Mouse (Mus musculus) heart, embryonic 10.5 days (tissue): ENCODE measurements around the gene St6gal1. TPM values are rescaled to one million over a fixed set of nuclear protein-coding genes. Genes with fewer than 3 reads are reported as not detected.
A peak's percentile ranks its signal among the peaks of the same experiment; 100 is the strongest.

ENCODE experiments used
- DNase-seq: peaks from one replicate; pipeline ENCODE4 v3.0.0-alpha.2; 2017; ENCODE audit warnings: low spot score
- H3K27ac ChIP-seq: fragments of 300-500 bp; sonication (generic); 2 replicates; pipeline ENCODE4 v1.5.1; 2016; ENCODE audit warnings: mild to moderate bottlenecking
- H3K27me3 ChIP-seq: fragments of 300-500 bp; sonication (generic); 2 replicates; pipeline ENCODE4 v1.6.1; 2016; ENCODE audit warnings: mild to moderate bottlenecking; ENCODE audit not compliant: poor library complexity, insufficient read depth, severe bottlenecking
- H3K36me3 ChIP-seq: fragments of 300-500 bp; sonication (generic); 2 replicates; pipeline ENCODE4 v1.6.1; 2016; ENCODE audit warnings: mild to moderate bottlenecking, moderate library complexity
- H3K4me1 ChIP-seq: fragments of 300-500 bp; sonication (generic); 2 replicates; pipeline ENCODE4 v1.6.1; 2016; ENCODE audit warnings: mild to moderate bottlenecking
- H3K4me3 ChIP-seq: fragments of 300-500 bp; sonication (generic); 2 replicates; pipeline ENCODE4 v1.5.1; 2016; ENCODE audit warnings: mild to moderate bottlenecking, moderate library complexity
- H3K9me3 ChIP-seq: fragments of 300-500 bp; sonication (generic); 2 replicates; pipeline ENCODE4 v1.6.1; 2016; ENCODE audit warnings: mild to moderate bottlenecking, moderate library complexity
- WGBS: fragments of 180-500 bp; shearing (Covaris S2); methylation state at CpG from one replicate; pipeline ENCODE4 v1.1.7; 2016; 5-methylcytosine and 5-hydroxymethylcytosine counted together
- polyA plus RNA-seq: library from polyadenylated mRNA; unstranded; fragments of >200 nt; fragmentation: Nextera tagmentation; extraction: Ambion mirVana; gene quantifications from 2 replicates; pipeline ENCODE4 v1.2.1, GENCODE M21; 2016

Gene St6gal1
- polyA plus RNA-seq, 1 experiment from 2014 or later = 18.0 TPM

GRCm38 (mm10) chr16:23326664-23327063 lies 102.1 kb downstream of the St6gal1 start:
- Histone ChIP-seq H3K4me1 (peaks cover 16% of the 10 kb centered on the region), H3K27me3 (no peaks in the 10 kb centered on the region), H3K36me3 (peaks cover 13% of the 10 kb centered on the region), H3K4me3 (no peak overlapping the region), H3K27ac (no peak overlapping the region), H3K9me3 (no peaks in the 10 kb centered on the region)
- DNase-seq = no peak
- 86% methylated on average over 6 of the region's 6 CpGs for WGBS

- DNase-seq = no peak
- 85% methylated on average over 7 of the region's 7 CpGs for WGBS
These were observed 102.7 kb downstream of the St6gal1 start for GRCm38 (mm10) chr16:23327266-23327665.

GRCm38 (mm10) chr16:23328201-23328600 lies 103.7 kb downstream of the St6gal1 start:
- 76% methylated on average over 7 of the region's 7 CpGs for WGBS
- H3K9me3 ChIP-seq = no peaks in the 10 kb centered on the region
- no peak for DNase-seq

More at GRCm38 (mm10) chr16:23327266-23327665, 102.7 kb downstream of the St6gal1 start:
- Histone ChIP-seq H3K27me3 (no peaks in the 10 kb centered on the region), H3K4me3 (no peak overlapping the region), H3K27ac (no peak overlapping the region), H3K9me3 (no peaks in the 10 kb centered on the region), H3K4me1 (peaks cover 19% of the 10 kb centered on the region), H3K36me3 (peaks cover 9% of the 10 kb centered on the region)

GRCm38 (mm10) chr16:23332136-23332535 lies 107.6 kb downstream of the St6gal1 start:
- Histone ChIP-seq H3K4me3 (no peak overlapping the region), H3K9me3 (no peaks in the 10 kb centered on the region), H3K27ac (no peak overlapping the region), H3K36me3 (peaks cover 9% of the 10 kb centered on the region), H3K4me1 (peaks cover 3% of the 10 kb centered on the region; the same call in 1 of the 2 replicates), H3K27me3 (no peaks in the 10 kb centered on the region)
- no peak for DNase-seq
- WGBS = 55% methylated on average over 2 of the region's 2 CpGs

More at GRCm38 (mm10) chr16:23328201-23328600, 103.7 kb downstream of the St6gal1 start:
- Histone ChIP-seq H3K4me1 (peaks cover 17% of the 10 kb centered on the region), H3K27ac (no peak overlapping the region), H3K27me3 (no peaks in the 10 kb centered on the region), H3K4me3 (no peak overlapping the region), H3K36me3 (peaks cover 9% of the 10 kb centered on the region)

GRCm38 (mm10) chr16:23332686-23333085 lies 108.1 kb downstream of the St6gal1 start:
- DNase-seq = no peak
- Histone ChIP-seq H3K27ac (no peak overlapping the region), H3K27me3 (no peaks in the 10 kb centered on the region), H3K36me3 (peaks cover 9% of the 10 kb centered on the region), H3K4me1 (peaks cover 3% of the 10 kb centered on the region; the same call in 1 of the 2 replicates), H3K9me3 (no peaks in the 10 kb centered on the region), H3K4me3 (no peak overlapping the region)
- 78% methylated on average over 6 of the region's 6 CpGs for WGBS

- H3K27ac ChIP-seq = no peak overlapping the region
- H3K4me3 ChIP-seq = no peak overlapping the region
- peaks cover 2% of the 10 kb centered on the region; the same call in 1 of the 2 replicates for H3K36me3 ChIP-seq
- DNase-seq = peak; percentile 35
- no peaks in the 10 kb centered on the region for H3K9me3 ChIP-seq
- H3K27me3 ChIP-seq = no peaks in the 10 kb centered on the region
- 66% methylated on average over 6 of the region's 6 CpGs for WGBS
- peaks cover 3% of the 10 kb centered on the region; the same call in 1 of the 2 replicates for H3K4me1 ChIP-seq
These were observed 109.5 kb downstream of the St6gal1 start for GRCm38 (mm10) chr16:23333875-23334551.

- WGBS = 55% methylated on average over 4 of the region's 4 CpGs
- no peaks in the 10 kb centered on the region for H3K9me3 ChIP-seq
- no peak overlapping the region for H3K27ac ChIP-seq
- no peaks in the 10 kb centered on the region for H3K27me3 ChIP-seq
- H3K4me1 ChIP-seq = no peaks in the 10 kb centered on the region; the same call in 1 of the 2 replicates
- H3K4me3 ChIP-seq = no peak overlapping the region
- no peak for DNase-seq
- peaks cover 20% of the 10 kb centered on the region; the same call in 1 of the 2 replicates for H3K36me3 ChIP-seq
These were observed 112.8 kb downstream of the St6gal1 start for GRCm38 (mm10) chr16:23337317-23337716.

- DNase-seq = no peak
- Histone ChIP-seq H3K27ac (no peak overlapping the region), H3K27me3 (no peaks in the 10 kb centered on the region), H3K9me3 (no peaks in the 10 kb centered on the region), H3K4me3 (no peak overlapping the region), H3K36me3 (peaks cover 28% of the 10 kb centered on the region; the same call in 1 of the 2 replicates), H3K4me1 (no peaks in the 10 kb centered on the region)
- WGBS = 87% methylated on average over 2 of the region's 2 CpGs
These were observed 116.7 kb downstream of the St6gal1 start for GRCm38 (mm10) chr16:23341254-23341653.

GRCm38 (mm10) chr16:23350802-23351201 lies 126.3 kb downstream of the St6gal1 start:
- Histone ChIP-seq H3K9me3 (no peaks in the 10 kb centered on the region), H3K4me1 (peaks cover 19% of the 10 kb centered on the region; the same call in 1 of the 2 replicates), H3K36me3 (peaks cover 9% of the 10 kb centered on the region; the same call in 1 of the 2 replicates), H3K27me3 (no peaks in the 10 kb centered on the region), H3K4me3 (no peak overlapping the region), H3K27ac (no peak overlapping the region)
- peak; percentile 45 for DNase-seq
- 30% methylated on average over 2 of the region's 2 CpGs for WGBS

- no peaks in the 10 kb centered on the region for H3K4me1 ChIP-seq
- 86% methylated on average over 4 of the region's 4 CpGs for WGBS
These were observed 136.5 kb downstream of the St6gal1 start for GRCm38 (mm10) chr16:23361031-23361430.

GRCm38 (mm10) chr16:23361434-23361970 lies 137.0 kb downstream of the St6gal1 start:
- DNase-seq = no peak
- WGBS = 78% methylated on average over 3 of the region's 3 CpGs

More at GRCm38 (mm10) chr16:23361031-23361430, 136.5 kb downstream of the St6gal1 start:
- Histone ChIP-seq H3K27ac (no peak overlapping the region), H3K9me3 (no peaks in the 10 kb centered on the region), H3K36me3 (peaks cover 19% of the 10 kb centered on the region), H3K4me3 (no peak overlapping the region), H3K27me3 (no peaks in the 10 kb centered on the region)
- no peak for DNase-seq

GRCm38 (mm10) chr16:23364328-23364990 lies 139.9 kb downstream of the St6gal1 start:
- WGBS = 74% methylated on average over 2 of the region's 2 CpGs
- DNase-seq = no peak
- no peaks in the 10 kb centered on the region for H3K27me3 ChIP-seq

More at GRCm38 (mm10) chr16:23361434-23361970, 137.0 kb downstream of the St6gal1 start:
- H3K4me1 ChIP-seq = no peaks in the 10 kb centered on the region
- H3K9me3 ChIP-seq = no peaks in the 10 kb centered on the region
- no peak overlapping the region for H3K27ac ChIP-seq
- H3K36me3 ChIP-seq = peaks cover 18% of the 10 kb centered on the region
- no peak overlapping the region for H3K4me3 ChIP-seq
- no peaks in the 10 kb centered on the region for H3K27me3 ChIP-seq

GRCm38 (mm10) chr16:23369124-23369523 lies 144.6 kb downstream of the St6gal1 start:
- H3K4me1 ChIP-seq = no peaks in the 10 kb centered on the region

More at GRCm38 (mm10) chr16:23364328-23364990, 139.9 kb downstream of the St6gal1 start:
- Histone ChIP-seq H3K4me1 (no peaks in the 10 kb centered on the region), H3K9me3 (no peaks in the 10 kb centered on the region), H3K27ac (no peak overlapping the region), H3K4me3 (no peak overlapping the region), H3K36me3 (0 out of 2 replicates have a peak, but pooled peaks cover 2% of the 10 kb centered on the region)

More at GRCm38 (mm10) chr16:23369124-23369523, 144.6 kb downstream of the St6gal1 start:
- WGBS = 52% methylated on average over 3 of the region's 3 CpGs
- Histone ChIP-seq H3K9me3 (no peaks in the 10 kb centered on the region), H3K27ac (no peak overlapping the region), H3K4me3 (no peak overlapping the region), H3K27me3 (no peaks in the 10 kb centered on the region), H3K36me3 (no peaks in the 10 kb centered on the region)
- no peak for DNase-seq
